In genomic region chr5:140940257-140940922, GRCm38 (mm10) we compare ENCODE assay signal across 13 mouse cellular contexts. TPM values are rescaled to one million over a fixed set of nuclear protein-coding genes. Genes with fewer than 3 reads are reported as not detected.
A peak's percentile ranks its signal among the peaks of the same experiment; 100 is the strongest.
DNase-seq lines count a peak whose midpoint lies in the region; ATAC-seq and TF ChIP-seq lines count a peak whose summit lies in the region.
"Had no signal": no experiment of that assay in that cellular context is flagged by ENCODE, and none has a peak within 500 bp of the region (broad histone marks: within the 10 kb centered on the region; RNA-seq: fewer than 3 reads in every experiment).

No protein-coding gene starts in this region.

- H3K36me3 ChIP-seq in embryonic facial prominence, embryonic 14.5 days (ENCODE audit: control insufficient read depth, insufficient read depth, low read length): no peaks in the 10 kb centered on the region
- H3K36me3 ChIP-seq in embryonic facial prominence, embryonic 10.5 days (replicated peaks): no peaks in the 10 kb centered on the region
- H3K36me3 ChIP-seq in hindbrain, embryonic 16.5 days (ENCODE audit: control insufficient read depth, insufficient read depth, low read length): no peaks in the 10 kb centered on the region
- H3K36me3 ChIP-seq in midbrain, postnatal 0 days (ENCODE audit: insufficient read depth, low read length): no peaks in the 10 kb centered on the region
- H3K36me3 ChIP-seq in intestine, embryonic 15.5 days: no peaks in the 10 kb centered on the region
- H3K36me3 ChIP-seq: neural tube, embryonic 12.5 days had no signal

- intact Hi-C loops in left cerebral cortex, postnatal 4 days (cut with DNase I): no loop called here
- intact Hi-C loops in left cerebral cortex, postnatal 14 days (cut with DNase I): no loop called here

- WGBS in embryonic facial prominence, embryonic 14.5 days: 49% methylated on average over 5 of the region's 5 CpGs
- WGBS in embryonic facial prominence, embryonic 10.5 days: 66% methylated on average over 5 of the region's 5 CpGs
- 43% methylated on average over 5 of the region's 5 CpGs for WGBS in hindbrain, embryonic 16.5 days
- WGBS in midbrain, postnatal 0 days: 60% methylated on average over 5 of the region's 5 CpGs
- WGBS in intestine, embryonic 15.5 days: 69% methylated on average over 5 of the region's 5 CpGs

- H3K27me3 ChIP-seq in embryonic facial prominence, embryonic 14.5 days (replicated peaks; ENCODE audit: control insufficient read depth, insufficient read depth, low read length): no peaks in the 10 kb centered on the region
- H3K27me3 ChIP-seq in embryonic facial prominence, embryonic 10.5 days (replicated peaks; ENCODE audit: low read depth, poor library complexity, severe bottlenecking): no peaks in the 10 kb centered on the region
- H3K27me3 ChIP-seq in hindbrain, embryonic 16.5 days (replicated peaks; ENCODE audit: control insufficient read depth, insufficient read depth, low read length): no peaks in the 10 kb centered on the region
- H3K27me3 ChIP-seq in midbrain, postnatal 0 days (ENCODE audit: insufficient read depth, low read length): no peaks in the 10 kb centered on the region
- no peaks in the 10 kb centered on the region for H3K27me3 ChIP-seq in intestine, embryonic 15.5 days (replicated peaks)
- H3K27me3 ChIP-seq: neural tube, embryonic 12.5 days had no signal

- H3K4me1 ChIP-seq in embryonic facial prominence, embryonic 14.5 days (ENCODE audit: control insufficient read depth, insufficient read depth, low read length): peaks cover 6% of the 10 kb centered on the region; the same call in 1 of the 2 replicates
- H3K4me1 ChIP-seq in embryonic facial prominence, embryonic 10.5 days: peaks cover 3% of the 10 kb centered on the region; the same call in 1 of the 2 replicates
- H3K4me1 ChIP-seq in hindbrain, embryonic 16.5 days (ENCODE audit: control insufficient read depth, insufficient read depth, low read depth, low read length): peaks cover 9% of the 10 kb centered on the region
- H3K4me1 ChIP-seq in midbrain, postnatal 0 days (ENCODE audit: insufficient read depth, low read length): 0 out of 2 replicates have a peak, but pooled peaks cover 4% of the 10 kb centered on the region
- H3K4me1 ChIP-seq in intestine, embryonic 15.5 days (replicated peaks): no peaks in the 10 kb centered on the region

- 0 out of 2 replicates have a peak overlapping the region, but pooled peaks have one; percentile 9 for H3K27ac ChIP-seq in embryonic facial prominence, embryonic 14.5 days (replicated peaks; ENCODE audit: low read depth, low read length)
- H3K27ac ChIP-seq in embryonic facial prominence, embryonic 10.5 days (replicated peaks): no peak overlapping the region
- peak overlapping the region; percentile 57 for H3K27ac ChIP-seq in hindbrain, embryonic 16.5 days (ENCODE audit: low read depth, low read length)
- H3K27ac ChIP-seq in midbrain, postnatal 0 days (ENCODE audit: low read depth, low read length): no peak overlapping the region
- H3K27ac ChIP-seq in intestine, embryonic 15.5 days: no peak overlapping the region
- H3K27ac ChIP-seq: neural tube, embryonic 12.5 days had no signal

- DNase-seq in embryonic facial prominence, embryonic 14.5 days (ENCODE audit: low spot score): peak; percentile 19
- DNase-seq in embryonic facial prominence, embryonic 10.5 days (ENCODE audit: low spot score): no peak
- peak; percentile 22 for DNase-seq in left cerebral cortex, postnatal 4 days
- no peak for DNase-seq in left cerebral cortex, postnatal 14 days (ENCODE audit: low spot score in 2 of 2)
- peak; percentile 36 for DNase-seq in midbrain, postnatal 0 days (ENCODE audit: low spot score)
- DNase-seq in spleen, postnatal 10 days (ENCODE audit: low spot score in 2 of 2): no peak
- DNase-seq: adrenal gland, postnatal 14 days; heart, postnatal 10 days had no signal

- no peaks in the 10 kb centered on the region for H3K9me3 ChIP-seq in embryonic facial prominence, embryonic 14.5 days (ENCODE audit: control insufficient read depth, low read length)
- H3K9me3 ChIP-seq in embryonic facial prominence, embryonic 10.5 days: no peaks in the 10 kb centered on the region
- no peaks in the 10 kb centered on the region for H3K9me3 ChIP-seq in hindbrain, embryonic 16.5 days (ENCODE audit: control insufficient read depth, low read length)
- H3K9me3 ChIP-seq in midbrain, postnatal 0 days (ENCODE audit: low read length): no peaks in the 10 kb centered on the region
- H3K9me3 ChIP-seq in intestine, embryonic 15.5 days: no peaks in the 10 kb centered on the region
- H3K9me3 ChIP-seq: neural tube, embryonic 12.5 days had no signal

- H3K4me2 ChIP-seq in embryonic facial prominence, embryonic 14.5 days (ENCODE audit: low read depth, low read length): no peak overlapping the region
- no peak overlapping the region for H3K4me2 ChIP-seq in hindbrain, embryonic 16.5 days (ENCODE audit: low read length)
- H3K4me2 ChIP-seq in midbrain, postnatal 0 days (ENCODE audit: low read depth, low read length, poor library complexity, severe bottlenecking): no peak overlapping the region
- H3K4me2 ChIP-seq in intestine, embryonic 15.5 days (replicated peaks): no peak overlapping the region
- H3K4me2 ChIP-seq: liver, embryonic 11.5 days; neural tube, embryonic 12.5 days had no signal

- ATAC-seq in embryonic facial prominence, embryonic 14.5 days (ENCODE audit: low read depth): no peak
- no peak; the same call in 1 of the 2 replicates for ATAC-seq in hindbrain, embryonic 16.5 days
- no peak for ATAC-seq in midbrain, postnatal 0 days (ENCODE audit: low FRiP score)
- no peak for ATAC-seq in intestine, embryonic 15.5 days
- ATAC-seq: intestine, embryonic 16.5 days had no signal

- TF ChIP-seq CTCF in midbrain, postnatal 0 days (IDR thresholded peaks at IDR 0.05): no peak

- H3K4me3 ChIP-seq in embryonic facial prominence, embryonic 14.5 days (ENCODE audit: low read depth, low read length): no peak overlapping the region
- no peak overlapping the region for H3K4me3 ChIP-seq in embryonic facial prominence, embryonic 10.5 days
- H3K4me3 ChIP-seq in hindbrain, embryonic 16.5 days (ENCODE audit: low read length): no peak overlapping the region
- H3K4me3 ChIP-seq in midbrain, postnatal 0 days (ENCODE audit: low read depth, low read length): no peak overlapping the region
- no peak overlapping the region for H3K4me3 ChIP-seq in intestine, embryonic 15.5 days (replicated peaks)
- H3K4me3 ChIP-seq: neural tube, embryonic 12.5 days had no signal

- H3K9ac ChIP-seq in embryonic facial prominence, embryonic 14.5 days (ENCODE audit: low read depth, low read length): no peak overlapping the region
- no peak overlapping the region for H3K9ac ChIP-seq in hindbrain, embryonic 16.5 days (ENCODE audit: low read depth, low read length)
- no peak overlapping the region for H3K9ac ChIP-seq in midbrain, postnatal 0 days (replicated peaks; ENCODE audit: low read length, poor library complexity, severe bottlenecking)
- no peak overlapping the region for H3K9ac ChIP-seq in intestine, embryonic 15.5 days
- H3K9ac ChIP-seq: neural tube, embryonic 12.5 days had no signal

RNA-seq across cellular contexts. Expression of gene Card11, which starts 60.0 kb away (rescaled TPM):
- polyA plus RNA-seq in embryonic facial prominence, embryonic 14.5 days (2014; fragmentation: Nextera tagmentation; extraction: Ambion mirVana): 0.10 and 0.45 TPM in 2 replicates
- 0.04 and 0.09 TPM in 2 replicates for polyA plus RNA-seq in embryonic facial prominence, embryonic 10.5 days (2016; fragmentation: Nextera tagmentation; extraction: Ambion mirVana)
- total RNA-seq in left cerebral cortex, postnatal 4 days (2021): under 1 TPM; 0.38 to 0.42 TPM
- under 1 TPM; 0.27 to 0.37 TPM for total RNA-seq in left cerebral cortex, postnatal 14 days (2021)
- 0.26 and 0.31 TPM in 2 replicates for polyA plus RNA-seq in hindbrain, embryonic 16.5 days (2015; fragmentation: Nextera tagmentation; extraction: Ambion mirVana)
- 0.19 TPM in 1 of 2 replicates, not detected in the other for total RNA-seq in midbrain, postnatal 0 days (2014; rRNA removed)
- polyA plus RNA-seq in midbrain, postnatal 0 days (2015; fragmentation: Nextera tagmentation; extraction: Ambion mirVana): 0.09 and 0.28 TPM in 2 replicates
- 0.65 and 0.77 TPM in 2 replicates for polyA plus RNA-seq in intestine, embryonic 15.5 days (2015; fragmentation: Nextera tagmentation; extraction: Ambion mirVana)

Comparison
In these comparisons a context has a peak if more than half of its experiments do, and no peak if none do; other contexts are left out.
1. DNase-seq: peak in embryonic facial prominence, embryonic 14.5 days (single experiment), left cerebral cortex, postnatal 4 days (single experiment) and midbrain, postnatal 0 days (single experiment); none in embryonic facial prominence, embryonic 10.5 days (single experiment), left cerebral cortex, postnatal 14 days (0 of 2) and spleen, postnatal 10 days (0 of 2).
2. H3K27ac ChIP-seq: peak in embryonic facial prominence, embryonic 14.5 days (single experiment) and hindbrain, embryonic 16.5 days (single experiment); none in embryonic facial prominence, embryonic 10.5 days (single experiment), midbrain, postnatal 0 days (single experiment) and intestine, embryonic 15.5 days (single experiment).